Mouse (Mus musculus): ENCODE measurements around the gene Prickle2.

Prickle2 gene

GRCm38 (mm10) chr6:92381085-92381484 is 324.9 kb downstream of the Prickle2 start:
- no peak for DNase-seq (ENCODE audit: low spot score)

DNA sequence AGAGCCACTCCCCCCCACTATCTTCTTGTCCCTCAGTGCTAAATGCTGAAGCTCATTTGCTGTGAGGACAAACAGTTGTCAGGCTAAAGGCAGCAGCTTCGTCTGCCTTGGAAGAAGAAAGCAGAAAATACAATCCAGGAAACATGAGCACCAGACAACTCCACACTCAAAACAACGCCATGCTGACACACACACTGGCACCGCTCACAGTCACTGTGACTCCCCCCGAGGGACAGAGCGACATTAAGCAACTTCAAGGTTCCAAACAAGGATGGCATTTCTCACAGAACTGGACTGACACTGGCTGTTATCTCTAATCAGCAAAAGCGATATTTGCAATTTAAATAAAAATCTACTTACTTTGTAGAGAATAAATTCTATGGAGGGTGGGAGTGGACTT is 331.1 kb downstream of the Prickle2 start:
- DNase-seq (ENCODE audit: low spot score) = no peak

DNA sequence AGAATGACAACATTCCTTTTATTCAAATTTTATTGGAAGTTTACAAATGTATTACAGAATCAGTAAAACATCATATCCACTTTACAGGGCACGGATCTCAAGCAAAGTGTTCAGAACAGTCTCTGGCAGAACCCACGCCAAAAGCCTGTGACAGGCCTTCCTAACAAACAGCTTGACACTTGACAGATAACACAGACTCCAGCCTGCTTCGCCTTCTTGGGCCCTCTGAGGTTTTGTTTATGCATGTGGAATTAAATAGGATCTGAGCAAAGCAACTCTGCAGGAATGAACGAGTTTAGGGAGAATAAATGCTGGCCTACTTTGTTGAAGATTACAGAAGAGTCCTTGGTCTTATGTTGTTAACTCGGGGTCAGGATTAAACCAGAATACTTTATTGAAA is 335.1 kb downstream of the Prickle2 start:
- no peak for DNase-seq (ENCODE audit: low spot score)

GRCm38 (mm10) chr6:92347278-92348028 is 358.5 kb downstream of the Prickle2 start:
- DNase-seq (ENCODE audit: low spot score) = no peak

DNA sequence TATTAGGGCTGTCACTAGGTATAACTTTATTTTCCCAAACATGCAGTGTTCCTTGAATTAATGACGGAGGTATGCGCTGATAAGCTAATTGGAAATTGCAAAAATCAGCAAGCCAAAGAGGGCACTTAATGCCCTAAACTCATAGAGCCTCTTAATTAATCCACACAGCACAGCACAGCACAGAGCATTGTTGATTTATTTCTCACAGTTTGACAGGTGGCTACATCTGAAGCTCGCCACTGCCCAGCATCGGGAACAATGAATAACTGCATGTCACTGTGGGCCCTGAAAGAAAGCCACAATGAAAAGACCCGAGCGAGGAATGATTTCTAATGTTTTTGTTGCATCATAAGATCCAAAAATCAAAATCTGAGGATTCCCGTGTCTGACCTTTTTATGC is 359.2 kb downstream of the Prickle2 start:
- no peak for DNase-seq (ENCODE audit: low spot score)

DNA sequence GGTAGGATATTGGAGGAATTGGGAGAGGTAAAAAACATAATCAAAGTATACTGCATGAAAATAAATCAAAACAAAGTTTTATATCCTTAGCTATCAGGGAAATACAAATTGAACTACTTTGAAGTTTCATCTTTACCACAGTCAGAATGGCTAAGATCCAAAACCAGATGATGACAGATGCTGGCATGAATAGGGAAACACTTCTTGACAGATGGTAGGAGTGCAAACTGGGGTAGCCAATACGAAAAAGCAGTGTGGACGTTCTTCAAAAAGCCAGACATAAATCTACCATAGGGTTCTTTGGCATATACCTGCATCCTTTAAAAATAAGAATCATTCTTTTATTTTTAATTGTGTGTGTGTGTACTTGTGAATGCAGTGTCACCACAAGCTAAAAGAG is 360.8 kb downstream of the Prickle2 start:
- no peak for DNase-seq (ENCODE audit: low spot score)

- DNase-seq (ENCODE audit: low spot score) = no peak
These were observed 361.4 kb downstream of the Prickle2 start for GRCm38 (mm10) chr6:92344588-92344987.
